ENCODE assay signal across 20 mouse cellular contexts in the genomic region with DNA sequence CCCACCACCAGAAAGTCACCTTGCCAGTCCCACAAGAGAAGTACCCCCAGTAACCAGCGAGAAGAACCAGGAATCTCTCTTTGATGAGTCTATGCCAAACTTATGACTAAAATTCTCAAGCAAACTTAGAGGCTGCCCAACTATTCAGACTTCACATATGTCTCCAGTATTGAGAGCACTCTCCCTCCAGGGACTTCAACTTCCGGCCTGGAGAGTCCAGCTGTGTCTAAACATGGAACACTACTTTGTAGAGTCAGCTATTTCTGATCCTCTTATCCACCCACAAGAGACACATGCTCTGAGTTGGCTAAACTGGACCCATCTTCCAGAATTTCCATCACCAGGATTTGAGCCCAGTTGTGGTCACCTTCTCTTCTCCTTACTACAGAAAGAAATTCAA.
DNase-seq lines count a peak whose midpoint lies in the region; ATAC-seq lines count a peak whose summit lies in the region.
"Had no signal": no experiment of that assay in that cellular context is flagged by ENCODE, and none has a peak within 500 bp of the region (broad histone marks: within the 10 kb centered on the region; RNA-seq: fewer than 3 reads in every experiment).

No protein-coding gene starts in this region.

- WGBS in heart, embryonic 12.5 days: 62% methylated on average over 2 of the region's 2 CpGs

- H3K4me1 ChIP-seq in heart, embryonic 12.5 days (replicated peaks): no peaks in the 10 kb centered on the region
- H3K4me1 ChIP-seq: limb, embryonic 12.5 days had no signal

- H3K36me3 ChIP-seq in heart, embryonic 12.5 days: no peaks in the 10 kb centered on the region
- H3K36me3 ChIP-seq: forebrain, embryonic 10.5 days; hindbrain, embryonic 13.5 days; limb, embryonic 12.5 days had no signal

- no peak overlapping the region for H3K4me2 ChIP-seq in heart, embryonic 12.5 days
- H3K4me2 ChIP-seq: hindbrain, embryonic 13.5 days; limb, embryonic 12.5 days; liver, embryonic 11.5 days; midbrain, embryonic 11.5 days had no signal

- no peaks in the 10 kb centered on the region for H3K27me3 ChIP-seq in heart, embryonic 12.5 days (replicated peaks)
- H3K27me3 ChIP-seq: hindbrain, embryonic 13.5 days; limb, embryonic 12.5 days had no signal

- ATAC-seq in frontal cortex, adult (ENCODE audit: low TSS enrichment): peak; percentile 47; the same call in 1 of the 2 replicates
- no peak for ATAC-seq in heart, embryonic 12.5 days (ENCODE audit: insufficient number of reproducible peaks, low FRiP score)
- ATAC-seq: liver, postnatal 0 days; lung, postnatal 0 days had no signal

- DNase-seq in frontal cortex, postnatal 14 days (ENCODE audit: low spot score in 2 of 2): no peak
- DNase-seq in heart, adult 8-10 months (ENCODE audit: low spot score): peak; percentile 72
- DNase-seq in adipocyte (ENCODE audit: low spot score): peak; percentile 41
- DNase-seq in heart, postnatal 14 days: peak; percentile 22 to 52
- no peak for DNase-seq in right cerebral cortex, adult 18-20 months
- no peak for DNase-seq in urinary bladder, postnatal 10 days (ENCODE audit: low spot score)
- DNase-seq: cerebellum, adult 18-20 months; cerebellum, postnatal 14 days; kidney, adult 18-20 months; liver, postnatal 0 days; right cerebral cortex, postnatal 14 days; spleen, adult 18-20 months had no signal

- no peak overlapping the region for H3K27ac ChIP-seq in heart, embryonic 12.5 days (ENCODE audit: poor library complexity, severe bottlenecking)
- H3K27ac ChIP-seq: forebrain, embryonic 10.5 days; hindbrain, embryonic 13.5 days; limb, embryonic 12.5 days had no signal

- no peak overlapping the region for H3K4me3 ChIP-seq in heart, embryonic 12.5 days
- H3K4me3 ChIP-seq: forebrain, embryonic 10.5 days; hindbrain, embryonic 13.5 days; limb, embryonic 12.5 days had no signal

- H3K9me3 ChIP-seq in heart, embryonic 12.5 days (replicated peaks): no peaks in the 10 kb centered on the region
- H3K9me3 ChIP-seq: forebrain, embryonic 10.5 days; hindbrain, embryonic 13.5 days; limb, embryonic 12.5 days had no signal

- intact Hi-C loops in heart, postnatal 14 days (cut with DNase I): no loop called here

- no peak overlapping the region for H3K9ac ChIP-seq in heart, embryonic 12.5 days
- H3K9ac ChIP-seq: hindbrain, embryonic 13.5 days; limb, embryonic 12.5 days; liver, postnatal 0 days had no signal

Comparison
In these comparisons a context has a peak if more than half of its experiments do, and no peak if none do; other contexts are left out.
1. DNase-seq: peak in heart, adult 8-10 months (single experiment), adipocyte (single experiment) and heart, postnatal 14 days (2 of 2); none in frontal cortex, postnatal 14 days (0 of 2), right cerebral cortex, adult 18-20 months (single experiment) and urinary bladder, postnatal 10 days (single experiment).